ENCODE assay signal across 34 mouse cellular contexts in the genomic region with DNA sequence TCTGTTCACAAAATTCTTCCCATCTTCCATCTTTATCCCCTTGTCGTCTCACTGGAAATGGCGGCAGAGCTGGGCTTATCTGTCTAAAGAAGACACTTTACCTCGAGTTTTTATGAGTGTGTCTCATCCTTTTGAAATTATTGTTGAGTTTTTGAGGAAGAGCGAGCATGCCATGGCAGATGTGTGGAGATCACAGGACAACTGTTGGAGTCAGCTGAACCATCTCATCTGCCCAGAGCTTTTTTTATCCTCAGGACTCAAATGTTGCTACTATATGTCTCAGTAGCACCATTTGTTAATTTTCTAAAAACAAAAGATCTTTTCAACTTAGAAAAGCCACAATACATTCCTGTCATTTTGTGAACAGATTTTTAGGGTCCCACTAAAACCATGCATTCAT.
"Had no signal": no experiment of that assay in that cellular context is flagged by ENCODE, and none has a peak within 500 bp of the region (broad histone marks: within the 10 kb centered on the region; RNA-seq: fewer than 3 reads in every experiment).

No protein-coding gene starts in this region.

- H3K9me3 ChIP-seq: heart, embryonic 10.5 days; heart, embryonic 12.5 days; heart, embryonic 13.5 days; heart, embryonic 15.5 days; hindbrain, embryonic 10.5 days; hindbrain, embryonic 12.5 days; hindbrain, embryonic 13.5 days; hindbrain, embryonic 15.5 days; intestine, embryonic 15.5 days; kidney, embryonic 15.5 days had no signal

- H3K4me2 ChIP-seq: heart, embryonic 11.5 days; heart, embryonic 12.5 days; heart, embryonic 13.5 days; heart, embryonic 15.5 days; hindbrain, embryonic 12.5 days; hindbrain, embryonic 13.5 days; hindbrain, embryonic 14.5 days; hindbrain, embryonic 15.5 days; intestine, embryonic 15.5 days; kidney, embryonic 15.5 days had no signal

- H3K36me3 ChIP-seq: heart, embryonic 15.5 days; intestine, embryonic 15.5 days had no signal

- DNase-seq: heart, postnatal 10 days; heart, postnatal 14 days; heart, postnatal 36 days; heart, postnatal 4 days; kidney, adult 11 months; kidney, adult 18-20 months; kidney, adult 2 months; kidney, adult 8-10 months; kidney, adult 9 months; kidney, postnatal 10 days; kidney, postnatal 25 days; kidney, postnatal 36 days; kidney, postnatal 4 days; layer of hippocampus, adult 9-11 months; layer of hippocampus, postnatal 36 days had no signal

- H3K27me3 ChIP-seq: hindbrain, embryonic 15.5 days; intestine, embryonic 15.5 days; kidney, embryonic 15.5 days had no signal

- H3K27ac ChIP-seq: heart, embryonic 10.5 days; heart, embryonic 13.5 days; heart, embryonic 15.5 days; hindbrain, embryonic 10.5 days; hindbrain, embryonic 12.5 days; hindbrain, embryonic 13.5 days; hindbrain, embryonic 14.5 days; hindbrain, embryonic 15.5 days; hindbrain, postnatal 0 days; intestine, embryonic 15.5 days; kidney, embryonic 15.5 days; kidney, postnatal 0 days; left cerebral cortex, adult 2 months had no signal

- H3K4me3 ChIP-seq: heart, embryonic 10.5 days; heart, embryonic 12.5 days; heart, embryonic 13.5 days; heart, embryonic 15.5 days; hindbrain, embryonic 10.5 days; hindbrain, embryonic 12.5 days; hindbrain, embryonic 13.5 days; hindbrain, embryonic 15.5 days; intestine, embryonic 15.5 days; kidney, embryonic 15.5 days; left cerebral cortex, adult 2 months had no signal

- H3K9ac ChIP-seq: heart, embryonic 12.5 days; heart, embryonic 13.5 days; heart, embryonic 15.5 days; hindbrain, embryonic 12.5 days; hindbrain, embryonic 13.5 days; hindbrain, embryonic 14.5 days; hindbrain, embryonic 15.5 days; intestine, embryonic 15.5 days; kidney, embryonic 15.5 days had no signal

- ATAC-seq: hindbrain, embryonic 16.5 days; hindbrain, postnatal 0 days; inflammation-experienced regulatory T-cells, adult 6 months; intestine, embryonic 15.5 days; intestine, embryonic 16.5 days; intestine, postnatal 0 days had no signal
